Mouse (Mus musculus) midbrain, postnatal 0 days (tissue): ENCODE measurements at regions not wholly inside any gene's neighbourhood (a gene's known extent, or its start where the extent isn't known, plus 50 kb on each side); places are given as distances from the start of the nearest gene placed in this dataset.
A peak's percentile ranks its signal among the peaks of the same experiment; 100 is the strongest.

Experiments used
- ATAC-seq: fragments of 200-750 bp; cut with Nextera tagmentation; 2 replicates; pipeline ENCODE4 v1.8.0; 2017; ENCODE audit warnings: moderate number of reproducible peaks, mild to moderate bottlenecking, moderate TSS enrichment, moderate library complexity; ENCODE audit not compliant: low FRiP score
- DNase-seq: peaks from one replicate; pipeline ENCODE4 v3.0.0-alpha.2; 2015; ENCODE audit warnings: low spot score
- H3K27ac ChIP-seq: fragments of 300-500 bp; sonication (generic); 2 replicates; pipeline ENCODE4 v1.5.1; 2014; ENCODE audit warnings: low read depth, mild to moderate bottlenecking, low read length, mixed read lengths
- H3K27me3 ChIP-seq: fragments of 300-500 bp; sonication (generic); 2 replicates; pipeline ENCODE4 v1.6.1; 2014; ENCODE audit warnings: low read length, control low read depth, mixed read lengths; ENCODE audit not compliant: insufficient read depth
- H3K36me3 ChIP-seq: fragments of 300-500 bp; sonication (generic); 2 replicates; pipeline ENCODE4 v1.6.1; 2014; ENCODE audit warnings: low read length, control low read depth, mixed read lengths; ENCODE audit not compliant: insufficient read depth
- H3K4me1 ChIP-seq: fragments of 300-500 bp; sonication (generic); 2 replicates; pipeline ENCODE4 v1.6.1; 2014; ENCODE audit warnings: mild to moderate bottlenecking, control low read depth, antibody characterized with exemption, low read length, mixed read lengths; ENCODE audit not compliant: insufficient read depth
- H3K4me2 ChIP-seq: fragments of 300-500 bp; sonication (generic); 2 replicates; pipeline ENCODE4 v1.6.1; 2014; ENCODE audit warnings: low read depth, mild to moderate bottlenecking, low read length, mixed read lengths; ENCODE audit not compliant: poor library complexity, severe bottlenecking
- H3K4me3 ChIP-seq: fragments of 300-500 bp; sonication (generic); 2 replicates; pipeline ENCODE4 v1.5.1; 2014; ENCODE audit warnings: low read depth, mild to moderate bottlenecking, low read length, moderate library complexity
- H3K9ac ChIP-seq: fragments of 300-500 bp; sonication (generic); replicated peaks from 2 replicates; pipeline ENCODE4 v1.6.1; 2014; ENCODE audit warnings: mild to moderate bottlenecking, low read length, moderate library complexity, mixed read lengths; ENCODE audit not compliant: poor library complexity, severe bottlenecking
- H3K9me3 ChIP-seq: fragments of 300-500 bp; sonication (generic); 2 replicates; pipeline ENCODE4 v1.6.1; 2016; ENCODE audit warnings: low read length, control low read depth
- CTCF ChIP-seq: IDR thresholded peaks from 2 replicates; pipeline ENCODE4 v1.5.1; 2016; ENCODE audit warnings: antibody characterized with exemption, mild to moderate bottlenecking
- WGBS: fragments of 180-500 bp; shearing (Covaris S2); extraction: QIAGEN DNeasy Blood & Tissue Kit; methylation state at CpG from one replicate; pipeline ENCODE4 v1.1.7; 2014; 5-methylcytosine and 5-hydroxymethylcytosine counted together

DNA sequence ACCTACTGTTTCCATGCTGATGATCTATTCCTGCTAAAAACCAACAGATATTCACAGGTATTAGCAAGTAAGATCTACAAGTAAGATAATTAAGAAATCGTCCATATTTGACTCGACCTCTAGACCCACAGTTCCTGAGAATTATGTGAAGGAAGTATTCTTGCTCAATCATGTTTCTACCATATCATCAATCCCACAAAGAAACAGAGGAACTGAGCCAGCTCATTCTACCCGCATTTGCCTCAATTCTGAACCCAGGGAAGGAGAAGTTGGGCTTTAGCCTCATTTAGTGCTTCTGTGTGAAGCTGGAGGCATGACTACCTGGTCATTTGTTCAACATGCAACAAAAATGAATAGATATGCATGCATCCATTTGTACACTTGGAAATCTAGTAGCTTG is 346.5 kb downstream of the Gsdmc2 start:
- Histone ChIP-seq H3K9ac (no peak overlapping the region), H3K4me3 (no peak overlapping the region), H3K27me3 (no peaks in the 10 kb centered on the region), H3K27ac (no peak overlapping the region), H3K4me1 (no peaks in the 10 kb centered on the region), H3K36me3 (no peaks in the 10 kb centered on the region), H3K4me2 (no peak overlapping the region), H3K9me3 (no peaks in the 10 kb centered on the region)
- DNase-seq (no peak), ATAC-seq (no peak)
- 92% methylated on average over 3 of the region's 3 CpGs for WGBS
- no peak for TF ChIP-seq CTCF

DNA sequence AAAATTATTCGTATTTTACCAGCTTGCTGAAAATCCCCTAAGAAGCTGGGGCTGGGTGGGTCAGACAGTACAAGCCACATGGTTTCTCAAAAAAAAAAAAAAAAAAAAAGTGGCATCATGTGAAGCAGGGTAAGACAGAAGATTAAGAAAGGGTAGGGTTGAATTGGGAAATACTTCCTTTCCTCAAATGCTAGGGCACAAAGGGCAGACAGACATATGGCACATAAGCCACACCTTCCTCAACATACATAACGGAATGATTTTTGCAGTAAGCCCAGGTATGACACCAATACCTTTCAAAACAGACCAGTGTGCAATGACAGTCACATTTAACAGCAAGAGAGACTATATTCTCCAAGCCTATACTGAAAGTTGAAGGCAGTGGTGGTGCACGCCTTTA is 347.8 kb downstream of the Gsdmc2 start:
- WGBS = 91% methylated on average over 3 of the region's 3 CpGs
- no peak overlapping the region for H3K27ac ChIP-seq
- no peaks in the 10 kb centered on the region for H3K4me1 ChIP-seq
- no peak for TF ChIP-seq CTCF
- H3K9me3 ChIP-seq = peaks cover under 1% of the 10 kb centered on the region; the same call in 1 of the 2 replicates
- ATAC-seq (no peak), DNase-seq (no peak)
- H3K27me3 ChIP-seq = no peaks in the 10 kb centered on the region
- H3K4me2 ChIP-seq = no peak overlapping the region
- no peaks in the 10 kb centered on the region for H3K36me3 ChIP-seq
- no peak overlapping the region for H3K4me3 ChIP-seq
- no peak overlapping the region for H3K9ac ChIP-seq

DNA sequence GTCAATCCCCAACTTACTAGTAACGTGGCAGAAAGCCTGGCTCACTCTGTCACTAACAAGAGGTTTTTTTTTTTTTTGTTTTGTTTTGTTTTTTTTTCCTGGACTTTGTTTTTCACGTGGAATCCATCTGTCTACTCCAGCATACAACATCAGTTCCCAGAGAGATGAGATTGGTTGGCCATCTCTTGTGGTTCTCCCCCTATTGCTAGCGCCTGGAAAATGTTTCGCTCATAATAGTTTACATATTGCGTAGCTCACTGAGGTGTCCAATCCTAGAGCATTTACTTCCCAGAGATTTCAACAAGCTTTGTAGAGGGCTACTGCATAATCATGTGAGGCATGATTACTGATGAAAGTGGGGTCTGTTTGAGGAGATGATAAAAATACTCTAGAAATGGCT is 360.1 kb downstream of the Gsdmc2 start:
- H3K9ac ChIP-seq = no peak overlapping the region
- no peaks in the 10 kb centered on the region for H3K27me3 ChIP-seq
- H3K4me3 ChIP-seq = no peak overlapping the region
- no peaks in the 10 kb centered on the region for H3K4me1 ChIP-seq
- ATAC-seq = no peak
- 81% methylated on average over 5 of the region's 5 CpGs for WGBS
- H3K4me2 ChIP-seq = no peak overlapping the region
- no peak for TF ChIP-seq CTCF
- no peaks in the 10 kb centered on the region for H3K9me3 ChIP-seq
- DNase-seq = no peak
- H3K36me3 ChIP-seq = no peaks in the 10 kb centered on the region
- no peak overlapping the region for H3K27ac ChIP-seq

DNA sequence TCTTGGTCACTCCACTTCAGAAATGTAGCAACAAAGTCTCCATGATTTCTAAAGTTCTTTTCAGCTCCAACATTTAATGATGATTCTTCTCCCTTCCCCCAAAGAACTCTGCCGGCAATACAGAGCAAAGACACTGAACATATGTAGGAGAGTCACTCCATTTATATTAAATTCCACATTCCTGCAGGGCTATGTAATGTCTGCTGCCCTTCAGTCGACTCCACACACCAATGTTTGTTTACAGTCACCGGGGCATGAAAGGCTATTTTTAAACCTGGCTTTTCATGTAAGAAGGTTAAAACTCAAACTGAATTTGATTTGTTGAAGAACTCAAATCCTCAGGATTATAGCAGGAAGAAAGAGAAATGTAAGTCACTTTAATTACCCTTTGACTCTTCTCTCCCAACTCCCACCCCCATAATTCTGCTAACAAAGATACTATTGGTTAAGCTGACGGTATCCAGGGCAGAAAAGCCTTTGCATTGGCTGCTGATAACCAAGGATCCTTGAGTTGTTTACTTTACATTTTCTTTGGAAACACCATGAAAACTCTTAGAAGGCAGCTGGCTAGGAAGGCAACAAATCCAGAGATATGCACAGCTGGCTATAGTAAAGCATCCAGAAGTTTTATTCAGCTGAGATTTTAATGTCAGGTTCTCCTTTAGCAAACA is 360.6 kb downstream of the Gsdmc2 start:
- Histone ChIP-seq H3K36me3 (no peaks in the 10 kb centered on the region), H3K4me3 (no peak overlapping the region), H3K27me3 (no peaks in the 10 kb centered on the region), H3K4me1 (no peaks in the 10 kb centered on the region), H3K9me3 (no peaks in the 10 kb centered on the region), H3K27ac (no peak overlapping the region), H3K9ac (no peak overlapping the region), H3K4me2 (no peak overlapping the region)
- WGBS = 44% methylated on average over 4 of the region's 4 CpGs
- DNase-seq (no peak), ATAC-seq (no peak)
- no peak for TF ChIP-seq CTCF

DNA sequence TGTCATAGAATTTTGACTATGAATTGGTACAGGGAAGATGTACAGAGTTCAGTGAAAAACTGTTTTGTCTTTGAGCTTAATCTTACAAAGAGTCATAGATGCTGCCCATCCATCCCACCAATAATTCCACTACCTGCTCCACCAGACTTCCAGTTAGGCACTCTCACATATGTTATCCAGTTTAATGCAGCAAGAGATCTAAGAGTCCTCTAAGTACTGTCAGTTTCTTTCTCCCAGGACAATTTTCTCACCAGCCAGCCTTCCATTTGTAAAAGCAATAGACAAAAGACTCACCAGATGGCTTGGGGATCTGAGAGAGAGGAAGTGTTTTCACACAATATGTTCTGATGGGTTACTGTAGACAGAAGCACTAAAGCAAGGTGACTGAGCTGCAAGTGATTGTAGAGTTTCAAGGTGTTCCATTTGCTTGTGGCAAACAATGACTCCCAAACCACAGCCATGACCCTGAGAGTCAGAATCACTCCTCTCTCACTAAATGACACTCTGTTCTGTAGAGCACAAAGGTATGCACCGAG is 365.6 kb downstream of the Gsdmc2 start:
- Histone ChIP-seq H3K36me3 (no peaks in the 10 kb centered on the region), H3K4me2 (no peak overlapping the region), H3K27ac (no peak overlapping the region), H3K9me3 (no peaks in the 10 kb centered on the region), H3K4me1 (no peaks in the 10 kb centered on the region), H3K9ac (no peak overlapping the region), H3K27me3 (no peaks in the 10 kb centered on the region), H3K4me3 (no peak overlapping the region)
- no peak for TF ChIP-seq CTCF
- peak; percentile 13 for DNase-seq
- WGBS = 35% methylated on average over 1 of the region's 1 CpGs
- ATAC-seq = no peak

DNA sequence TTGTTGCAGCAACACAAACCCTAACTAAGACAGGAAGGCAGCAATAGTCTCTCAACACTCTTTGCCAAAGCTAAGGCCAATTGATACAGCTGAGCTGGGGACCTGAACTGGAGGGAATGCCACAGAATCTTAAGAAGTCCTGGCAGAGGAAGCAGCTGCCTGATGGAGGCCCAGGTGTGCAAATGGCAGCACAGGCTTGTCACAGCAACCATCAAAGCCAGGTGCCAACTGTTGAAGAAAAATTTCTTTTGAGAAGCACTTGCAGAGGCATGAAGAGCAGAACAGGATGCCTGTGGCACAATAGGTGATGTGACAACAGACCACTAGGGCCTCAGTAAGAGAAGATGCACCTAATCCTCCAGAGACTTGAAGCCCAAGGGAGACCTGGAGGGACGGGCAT is 378.1 kb downstream of the Gsdmc2 start:
- no peak for TF ChIP-seq CTCF
- WGBS = 84% methylated on average over 1 of the region's 1 CpGs

More for the DNA sequence above, 378.1 kb downstream of the Gsdmc2 start:
- H3K4me1 ChIP-seq = no peaks in the 10 kb centered on the region
- H3K9me3 ChIP-seq = no peaks in the 10 kb centered on the region
- no peak overlapping the region for H3K4me2 ChIP-seq
- H3K27me3 ChIP-seq = no peaks in the 10 kb centered on the region
- H3K9ac ChIP-seq = no peak overlapping the region
- H3K27ac ChIP-seq = no peak overlapping the region
- H3K36me3 ChIP-seq = no peaks in the 10 kb centered on the region
- H3K4me3 ChIP-seq = no peak overlapping the region
- DNase-seq (no peak), ATAC-seq (no peak)
